Mouse (Mus musculus) ZHBTc4 (cell line): ENCODE measurements around the gene Ryr3.
"Not testable (repeated sequence)": the region's sequence is repeated elsewhere in the genome, so short reads cannot be mapped to it uniquely, and the experiment has no call there.

Experiments used
- DNase-seq: peaks from one replicate; pipeline ENCODE4 v3.0.0-alpha.2; 2011; ENCODE audit warnings: low read depth, low spot score

Ryr3 gene

DNA sequence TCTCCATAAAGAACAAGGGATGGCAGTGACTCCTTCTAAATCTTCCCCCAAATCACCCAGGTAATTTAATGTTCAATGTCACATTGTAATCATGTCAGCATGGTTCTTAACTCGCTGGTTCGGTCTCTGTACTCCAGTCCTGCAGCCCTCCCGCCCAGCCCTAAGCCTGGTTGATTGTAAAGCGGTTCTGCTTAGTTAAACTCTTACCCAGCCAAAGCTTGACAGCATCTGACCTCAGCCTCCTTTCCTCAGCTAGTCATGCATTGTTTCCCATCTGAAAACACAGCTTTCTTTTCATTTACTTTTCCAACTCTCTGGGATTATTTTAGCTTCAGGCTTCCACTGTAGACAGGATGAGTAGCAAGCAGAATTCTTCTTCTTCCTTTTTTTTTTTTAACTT lies 121.7 kb downstream of the Ryr3 start:
- no peak for DNase-seq

DNA sequence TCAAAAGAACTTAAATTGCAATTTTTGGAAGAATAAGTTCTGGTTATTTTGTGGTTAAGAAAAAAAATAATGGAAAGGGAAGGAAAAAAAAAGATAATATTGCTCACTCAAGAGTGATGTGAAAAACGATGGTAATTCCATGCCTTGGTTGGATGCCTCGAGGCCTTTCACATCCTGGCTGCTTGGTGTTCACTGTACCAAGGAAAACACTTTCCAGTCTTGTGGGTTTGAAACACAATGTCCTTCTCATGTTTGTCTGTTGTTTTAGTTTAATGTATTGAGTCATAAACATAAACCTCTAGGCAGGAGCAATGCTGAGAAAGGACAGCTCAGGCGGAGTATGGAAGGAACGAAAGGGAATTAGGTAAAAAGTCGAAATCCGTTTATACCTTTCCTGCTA lies 122.8 kb downstream of the Ryr3 start:
- no peak for DNase-seq

DNA sequence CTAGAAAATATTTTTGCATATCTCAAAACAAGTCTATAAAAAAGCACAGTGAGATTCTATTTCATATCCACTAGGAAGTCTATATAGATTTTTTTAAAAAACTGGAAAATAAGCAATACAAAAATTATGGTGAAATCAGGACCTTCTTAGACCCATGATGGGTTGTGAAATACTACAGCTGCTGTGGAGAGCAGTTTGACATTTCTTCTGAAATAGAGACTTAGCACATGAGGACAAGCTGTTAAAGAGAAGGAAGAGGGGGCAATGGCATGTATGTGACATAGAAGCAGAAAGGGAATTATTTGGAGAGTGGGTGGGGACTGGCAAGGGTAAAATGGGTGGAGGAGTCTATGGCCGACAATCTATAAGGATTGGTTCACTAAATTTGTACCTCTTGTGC lies 124.1 kb downstream of the Ryr3 start:
- DNase-seq, result no peak

- not testable (repeated sequence) for DNase-seq
Measured at GRCm38 (mm10) chr2:113091316-113091715, 125.6 kb downstream of the Ryr3 start.

- no peak for DNase-seq
Measured at GRCm38 (mm10) chr2:113076396-113076795, 140.5 kb downstream of the Ryr3 start.

DNA sequence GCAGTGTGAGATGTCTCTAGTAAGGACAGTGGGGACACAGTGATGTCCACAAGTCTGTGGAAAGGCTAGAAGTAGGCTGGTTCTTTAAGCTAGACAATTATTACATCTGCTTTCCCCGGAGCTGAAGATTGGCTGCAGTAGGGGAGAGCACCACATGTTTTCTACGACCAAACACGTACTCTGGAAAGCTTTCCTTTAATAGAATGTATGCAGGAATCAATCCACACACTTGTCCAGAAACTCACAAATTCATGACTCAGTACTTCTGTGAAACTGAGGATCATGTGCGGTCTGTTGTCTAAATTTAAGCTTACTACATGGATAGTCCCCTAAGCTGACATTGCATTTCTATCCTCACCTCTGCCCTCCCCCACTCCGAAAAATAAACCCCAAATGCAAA lies 157.5 kb downstream of the Ryr3 start:
- DNase-seq, result no peak

- DNase-seq, result no peak
Measured at GRCm38 (mm10) chr2:113058914-113059313, 158.0 kb downstream of the Ryr3 start.

- no peak for DNase-seq
Measured at GRCm38 (mm10) chr2:113058116-113058515, 158.8 kb downstream of the Ryr3 start.

GRCm38 (mm10) chr2:113055591-113055990 lies 161.3 kb downstream of the Ryr3 start:
- DNase-seq, result no peak

GRCm38 (mm10) chr2:113049831-113050230 lies 167.1 kb downstream of the Ryr3 start:
- no peak for DNase-seq

GRCm38 (mm10) chr2:113036550-113036949 lies 180.3 kb downstream of the Ryr3 start:
- DNase-seq, result no peak

GRCm38 (mm10) chr2:113030689-113031088 lies 186.2 kb downstream of the Ryr3 start:
- no peak for DNase-seq

- DNase-seq, result no peak
Measured at GRCm38 (mm10) chr2:113019896-113020295, 197.0 kb downstream of the Ryr3 start.

DNA sequence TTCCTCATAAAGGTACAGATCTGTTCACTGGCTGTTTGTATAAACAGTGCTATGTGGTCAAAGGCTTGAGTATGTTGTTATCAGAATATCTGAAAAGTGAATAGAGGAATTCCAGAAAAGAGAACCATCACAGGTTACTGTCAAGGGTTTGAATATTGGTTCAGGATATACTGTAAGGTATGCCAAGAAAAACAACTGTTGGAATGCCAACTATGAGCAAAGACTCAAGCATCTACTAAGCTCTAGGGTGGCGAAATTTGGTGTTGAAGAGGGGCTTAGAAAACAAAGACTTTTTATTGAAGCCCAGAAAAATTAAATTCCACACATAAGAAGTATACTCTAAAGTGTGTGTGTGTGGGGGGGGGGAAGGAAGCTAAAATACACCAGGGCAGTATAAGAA lies 198.6 kb downstream of the Ryr3 start:
- no peak for DNase-seq

DNA sequence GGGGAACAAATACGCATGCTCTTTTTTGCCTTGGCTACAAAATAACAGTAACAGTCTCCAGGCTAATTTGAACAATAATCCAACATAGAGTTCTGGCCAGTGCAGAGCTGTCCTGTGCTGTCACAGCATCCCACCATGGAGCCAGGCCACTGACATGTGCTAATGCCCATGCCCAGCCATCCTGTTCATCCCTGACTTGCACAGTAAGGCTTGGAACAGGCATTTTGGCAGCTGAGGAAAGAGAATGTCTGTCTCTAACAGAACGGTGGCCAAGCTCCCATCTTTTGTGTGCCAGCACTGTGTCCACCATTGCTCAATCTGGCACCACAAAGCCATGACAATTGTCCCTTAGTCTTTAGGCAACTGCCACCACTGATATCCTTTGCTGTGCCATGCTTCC lies 200.7 kb downstream of the Ryr3 start:
- DNase-seq, result no peak

DNA sequence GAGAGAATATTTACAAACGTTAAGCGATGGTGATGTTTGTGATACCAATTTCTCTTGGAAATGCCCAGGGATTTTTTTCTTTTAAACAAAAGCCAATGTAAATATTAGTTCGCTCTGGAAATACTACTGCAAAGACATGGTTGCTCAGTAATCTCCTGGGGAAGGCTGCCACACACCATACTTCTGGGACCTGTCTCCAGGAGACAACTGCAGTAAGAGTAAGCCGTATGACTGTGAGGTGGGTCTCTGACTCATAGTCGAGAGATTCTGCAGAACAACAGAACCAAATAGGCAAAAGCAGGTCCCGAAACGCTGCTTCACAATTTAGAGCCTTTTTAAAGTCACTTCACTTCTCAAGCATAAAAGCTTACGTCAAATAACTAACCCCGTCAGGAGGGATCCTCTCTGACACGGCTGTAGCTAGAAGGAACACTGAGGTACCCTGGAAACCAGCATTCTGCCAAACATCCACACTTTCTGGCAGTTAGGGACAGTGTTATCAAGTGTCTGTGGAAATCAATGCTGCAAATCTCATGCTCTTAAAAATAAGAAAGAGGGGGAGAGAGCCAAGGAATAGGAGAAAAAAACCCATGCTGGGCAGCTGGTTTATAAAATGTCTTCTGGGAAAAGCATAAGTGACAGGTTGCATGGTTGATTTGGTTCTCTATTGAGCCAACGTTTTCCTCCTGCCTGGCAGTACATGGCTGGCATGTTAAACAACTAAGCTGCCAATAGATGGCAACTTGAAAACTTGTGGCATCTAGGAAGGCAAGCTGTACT lies 207.7 kb downstream of the Ryr3 start:
- DNase-seq, result no peak

GRCm38 (mm10) chr2:112998498-112998897 lies 218.4 kb downstream of the Ryr3 start:
- no peak for DNase-seq

- DNase-seq, result no peak
Measured at GRCm38 (mm10) chr2:112982908-112983510, 233.9 kb downstream of the Ryr3 start.

DNA sequence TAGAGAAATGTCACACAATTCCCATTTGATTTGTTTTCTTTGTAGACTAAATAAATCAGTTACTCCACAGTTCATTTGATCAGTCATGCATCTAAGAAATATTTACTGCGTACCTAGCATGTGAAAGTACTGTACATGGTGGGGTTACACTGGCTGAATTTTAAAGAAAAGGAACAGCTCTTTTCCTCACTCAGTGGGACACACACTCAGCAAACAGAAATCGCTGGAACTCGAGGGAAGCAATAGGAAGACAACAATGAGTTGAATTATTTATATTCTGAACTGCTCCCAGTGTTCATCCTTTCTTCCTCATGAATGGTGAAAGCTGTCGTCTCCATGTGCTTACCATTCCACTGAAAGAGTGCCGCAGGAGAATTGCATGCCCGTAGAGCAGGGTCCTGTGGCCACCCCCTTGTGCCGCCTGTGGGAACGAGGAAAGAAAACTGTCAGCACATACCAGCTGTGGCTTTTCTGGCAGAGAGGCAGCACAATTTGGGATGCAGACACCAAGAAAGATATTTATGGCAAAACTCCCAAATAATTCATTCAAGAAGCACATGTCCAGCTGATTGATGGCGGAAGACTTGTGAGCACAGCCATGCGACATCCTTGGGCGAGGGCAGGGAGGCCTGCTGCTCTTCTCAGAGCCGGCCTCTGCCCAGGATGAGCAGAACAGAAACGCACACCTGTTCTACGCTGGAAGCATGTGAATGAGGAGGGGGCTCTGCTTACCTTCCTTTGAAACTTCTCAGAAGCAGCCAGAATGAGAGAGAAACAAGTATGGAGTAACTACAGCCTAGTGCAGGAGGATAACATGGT lies 249.9 kb downstream of the Ryr3 start:
- DNase-seq, result no peak

- no peak for DNase-seq
Measured at GRCm38 (mm10) chr2:112948931-112949330, 268.0 kb downstream of the Ryr3 start.

DNA sequence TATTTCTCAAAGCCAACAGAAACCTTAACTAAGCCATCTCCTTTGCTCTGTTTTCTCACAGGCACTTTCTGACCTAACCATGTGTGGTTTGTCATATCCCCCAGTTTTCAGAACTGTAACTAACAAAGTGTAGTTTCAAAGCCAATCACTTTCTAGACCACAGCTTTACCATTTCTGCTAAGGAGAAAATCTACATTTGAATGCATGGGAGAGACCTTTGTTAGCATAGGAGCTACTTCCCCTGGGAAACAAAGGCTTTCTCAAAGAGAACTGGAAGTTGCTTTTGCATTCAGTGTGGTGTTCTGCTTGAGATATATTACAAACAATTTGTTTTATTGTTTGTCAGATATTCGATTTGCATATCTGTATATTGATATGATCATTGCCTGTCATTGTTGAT lies 285.1 kb downstream of the Ryr3 start:
- DNase-seq, result peak; percentile 56

DNA sequence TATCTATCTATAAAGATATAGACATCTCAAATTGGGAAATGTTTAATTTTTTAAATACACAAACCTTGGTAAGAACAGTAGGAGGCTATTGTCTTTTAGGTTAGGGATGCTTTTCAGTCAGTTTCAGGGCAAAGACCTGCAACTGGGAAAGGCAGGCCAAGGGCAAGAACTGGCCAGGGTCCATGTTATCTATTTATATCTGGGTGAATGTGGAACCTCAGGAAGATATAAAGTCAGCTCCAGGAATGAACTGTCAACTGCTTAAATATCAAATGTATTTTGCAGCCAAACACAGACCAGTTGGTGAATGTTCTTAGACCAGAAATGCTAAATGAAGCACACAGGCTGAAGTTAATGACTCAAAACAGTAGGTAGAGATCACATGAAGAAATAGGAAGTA lies 303.1 kb downstream of the Ryr3 start:
- no peak for DNase-seq

DNA sequence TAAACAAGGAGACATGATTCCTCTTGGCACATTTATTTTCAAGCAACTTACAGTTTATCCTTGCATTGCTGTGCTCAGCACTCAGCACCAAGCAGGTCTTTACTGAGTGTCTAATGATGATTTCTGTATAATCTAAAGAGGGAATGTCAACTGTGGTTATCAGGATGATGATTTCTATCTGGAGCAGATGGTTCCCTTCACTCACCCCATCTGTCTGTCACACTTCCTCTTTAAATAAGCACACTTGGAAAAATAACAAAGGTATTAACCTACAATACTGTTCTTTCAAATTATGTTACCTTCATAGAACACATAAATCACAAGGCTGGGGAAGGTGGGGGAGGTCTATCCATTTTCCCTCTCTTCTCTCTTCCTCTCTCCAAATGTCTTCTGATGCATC lies 304.3 kb downstream of the Ryr3 start:
- no peak for DNase-seq
